Mouse (Mus musculus): ENCODE results near the gene Thrap3. TPM values are rescaled to one million over a fixed set of nuclear protein-coding genes. Genes with fewer than 3 reads are reported as not detected.
A peak's percentile ranks its signal among the peaks of the same experiment; 100 is the strongest.

Thrap3 gene
- 211 and 232 TPM in 2 replicates for polyA plus RNA-seq (2014; fragmentation: Nextera tagmentation; extraction: Ambion mirVana)

DNA sequence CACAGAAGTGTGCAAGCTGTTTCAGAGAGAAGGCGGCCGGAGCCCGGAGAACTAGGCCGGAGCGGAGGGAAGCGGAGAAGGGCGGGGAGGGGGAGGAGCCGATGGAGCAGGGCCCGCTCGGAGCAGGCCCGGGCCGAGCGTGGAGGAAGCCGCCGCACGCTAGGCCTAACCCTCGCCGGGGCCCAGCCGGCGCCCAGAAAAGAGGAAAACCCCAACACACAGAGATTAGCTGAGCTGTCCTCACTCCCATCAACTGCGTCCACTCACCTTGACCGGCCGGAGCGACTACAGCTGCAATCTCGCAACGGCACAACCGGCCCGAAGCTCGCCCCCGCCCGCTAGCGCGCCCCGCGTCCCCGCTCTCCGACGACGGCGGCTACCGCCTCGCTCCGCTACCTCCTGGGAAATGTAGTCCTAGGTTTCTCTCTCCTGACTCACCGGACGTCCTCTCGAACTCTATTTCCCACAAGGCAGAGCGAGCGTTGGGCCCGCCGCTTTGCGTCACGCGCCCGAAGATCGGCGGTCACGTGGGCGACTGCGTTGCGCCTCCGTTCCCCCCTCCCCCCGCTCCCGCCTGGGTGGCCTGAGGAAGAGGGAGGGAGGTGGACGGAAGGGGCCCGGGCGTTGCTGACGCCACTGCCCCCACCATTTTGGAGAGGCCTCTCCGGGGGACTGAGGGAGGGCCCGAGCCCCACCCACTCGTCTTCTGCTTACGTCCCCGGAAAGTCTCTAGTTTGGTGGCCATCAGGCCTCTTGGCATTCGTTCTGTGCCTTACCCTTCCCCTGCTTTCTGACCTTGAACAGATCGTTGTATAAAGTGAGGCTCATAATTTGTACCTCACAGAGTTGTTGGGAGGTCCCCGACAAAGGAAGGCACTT lies at the start of gene Thrap3:
Thrap3 (minus strand) TSS at position 458 of the 879 bp plus-strand sequence.
- no peaks in the 10 kb centered on the region for H3K4me1 ChIP-seq (ENCODE audit: control insufficient read depth, insufficient read depth, low read length)
- WGBS = under 1% methylated on average over 72 of the region's 75 CpGs
- peak; percentile 99 for DNase-seq (ENCODE audit: low spot score)
- no peaks in the 10 kb centered on the region for H3K9me3 ChIP-seq (replicated peaks; ENCODE audit: control insufficient read depth, low read length)
- peak within 1 kb of the TSS; percentile 55 for H3K4me2 ChIP-seq (ENCODE audit: low read depth, low read length)
- peak; percentile 98 for ATAC-seq (replicated peaks; ENCODE audit: insufficient number of reproducible peaks, low FRiP score, low TSS enrichment, low read depth)
- H3K27me3 ChIP-seq (ENCODE audit: control insufficient read depth, insufficient read depth, low read length) = no peaks in the 10 kb centered on the region
- peak within 1 kb of the TSS; percentile 90 for H3K9ac ChIP-seq (replicated peaks; ENCODE audit: low read length)
- peak within 1 kb of the TSS; percentile 93 for H3K27ac ChIP-seq (replicated peaks; ENCODE audit: low read depth, low read length)
- no peaks in the 10 kb centered on the region for H3K36me3 ChIP-seq (replicated peaks; ENCODE audit: control insufficient read depth, insufficient read depth, low read depth, low read length)
- peak within 1 kb of the TSS; percentile 75 for H3K4me3 ChIP-seq (ENCODE audit: low read depth, low read length)

DNA sequence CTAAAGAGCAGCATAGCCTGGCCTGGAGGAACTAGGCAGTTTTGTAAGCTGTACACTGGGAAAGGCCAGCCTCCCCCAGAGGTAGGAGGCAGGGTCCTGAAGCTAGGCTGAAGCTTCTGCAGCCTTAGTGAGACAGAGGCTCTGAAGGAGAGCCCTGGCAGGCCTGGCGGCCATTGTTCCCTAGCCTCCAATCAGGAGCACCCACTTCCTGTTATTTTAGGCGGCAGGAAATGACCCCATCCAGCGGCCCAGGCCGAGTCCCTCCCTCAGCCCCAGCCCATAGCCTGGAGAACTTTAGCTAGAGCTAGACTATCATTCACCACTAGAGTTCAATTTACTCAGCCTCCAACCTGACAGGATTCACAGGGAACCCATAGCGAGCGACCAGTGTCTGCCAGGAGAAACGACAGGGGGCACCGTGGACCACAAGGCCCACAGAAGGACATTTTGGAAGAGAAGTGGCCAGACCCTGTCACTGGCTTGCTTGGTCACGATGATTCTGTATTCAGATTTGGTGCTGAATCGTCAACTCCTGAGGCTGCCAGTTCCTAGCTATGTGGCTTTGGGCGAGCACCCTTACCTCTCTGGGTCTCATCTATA lies 49.2 kb upstream of the Thrap3 start:
- Histone ChIP-seq H3K4me3 (ENCODE audit: low read depth, low read length) (no peak overlapping the region), H3K36me3 (replicated peaks; ENCODE audit: control insufficient read depth, insufficient read depth, low read depth, low read length) (no peaks in the 10 kb centered on the region), H3K4me1 (ENCODE audit: control insufficient read depth, insufficient read depth, low read length) (peaks cover 20% of the 10 kb centered on the region), H3K27me3 (ENCODE audit: control insufficient read depth, insufficient read depth, low read length) (no peaks in the 10 kb centered on the region), H3K9ac (replicated peaks; ENCODE audit: low read length) (no peak overlapping the region; the same call in 1 of the 2 replicates), H3K9me3 (replicated peaks; ENCODE audit: control insufficient read depth, low read length) (no peaks in the 10 kb centered on the region), H3K27ac (replicated peaks; ENCODE audit: low read depth, low read length) (no peak overlapping the region), H3K4me2 (ENCODE audit: low read depth, low read length) (no peak overlapping the region; the same call in 1 of the 2 replicates)
- ATAC-seq (replicated peaks; ENCODE audit: insufficient number of reproducible peaks, low FRiP score, low TSS enrichment, low read depth) (no peak), DNase-seq (ENCODE audit: low spot score) (peak; percentile 51)
- WGBS = 53% methylated on average over 11 of the region's 11 CpGs

DNA sequence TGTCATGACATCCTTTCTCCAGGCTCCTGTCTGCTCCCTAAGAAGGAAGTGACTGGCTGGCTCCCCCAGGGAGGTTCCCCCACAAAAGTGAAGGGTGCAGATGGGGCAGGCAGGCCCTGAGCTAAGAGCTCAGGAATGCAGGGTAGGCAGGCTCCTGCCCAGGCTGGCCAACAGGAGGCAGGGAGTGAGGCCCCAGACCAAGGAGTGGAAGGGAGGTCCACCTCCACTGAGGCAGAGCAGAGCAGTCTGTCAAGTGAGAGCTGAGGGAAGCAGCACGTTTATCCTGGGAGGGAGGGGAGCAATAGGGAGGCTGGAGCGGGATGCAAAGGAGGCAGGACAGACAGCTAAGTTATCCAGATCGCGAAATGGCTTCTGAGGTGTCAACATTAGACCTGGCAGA lies 48.1 kb upstream of the Thrap3 start:
- no peaks in the 10 kb centered on the region for H3K27me3 ChIP-seq (ENCODE audit: control insufficient read depth, insufficient read depth, low read length)
- peaks cover 20% of the 10 kb centered on the region for H3K4me1 ChIP-seq (ENCODE audit: control insufficient read depth, insufficient read depth, low read length)
- no peaks in the 10 kb centered on the region for H3K9me3 ChIP-seq (replicated peaks; ENCODE audit: control insufficient read depth, low read length)
- WGBS = 59% methylated on average over 4 of the region's 4 CpGs
- H3K4me3 ChIP-seq (ENCODE audit: low read depth, low read length) = no peak overlapping the region
- H3K36me3 ChIP-seq (replicated peaks; ENCODE audit: control insufficient read depth, insufficient read depth, low read depth, low read length) = no peaks in the 10 kb centered on the region; the same call in 1 of the 2 replicates
- ATAC-seq (replicated peaks; ENCODE audit: insufficient number of reproducible peaks, low FRiP score, low TSS enrichment, low read depth) (no peak), DNase-seq (ENCODE audit: low spot score) (no peak)
- no peak overlapping the region for H3K9ac ChIP-seq (replicated peaks; ENCODE audit: low read length)
- H3K27ac ChIP-seq (replicated peaks; ENCODE audit: low read depth, low read length) = no peak overlapping the region
- no peak overlapping the region for H3K4me2 ChIP-seq (ENCODE audit: low read depth, low read length)

DNA sequence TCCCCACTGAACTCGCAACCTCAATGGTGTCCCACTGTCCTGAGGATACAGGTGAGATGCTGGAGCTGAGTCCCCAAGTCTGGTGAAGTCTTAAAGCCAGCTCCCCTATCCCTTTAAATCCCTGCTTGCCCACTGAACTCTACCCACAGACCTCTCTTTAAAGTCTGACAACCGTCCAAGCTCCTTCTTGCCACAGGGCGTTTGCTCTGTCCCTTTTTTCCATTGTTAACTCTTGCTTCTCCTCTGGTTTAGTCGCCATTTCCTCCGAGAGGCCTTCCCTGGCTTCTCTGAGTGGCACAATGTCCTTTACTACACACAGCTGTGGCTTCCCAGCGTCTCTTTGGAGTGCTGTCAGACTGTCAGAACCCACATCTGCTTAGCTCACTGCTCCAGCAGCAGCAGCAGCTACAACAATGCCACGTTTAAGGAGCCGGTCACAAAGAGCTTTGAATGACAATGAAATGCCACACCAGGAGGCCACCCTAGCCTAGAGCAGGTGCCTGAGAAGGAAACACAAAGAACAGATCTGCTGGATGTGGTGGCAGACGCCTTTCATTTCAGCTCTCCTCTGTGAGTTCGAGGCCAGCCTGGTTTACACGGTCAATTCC lies 45.8 kb upstream of the Thrap3 start:
- no peak overlapping the region for H3K27ac ChIP-seq (replicated peaks; ENCODE audit: low read depth, low read length)
- DNase-seq (ENCODE audit: low spot score) = peak; percentile 26
- WGBS = 29% methylated on average over 11 of the region's 11 CpGs
- no peaks in the 10 kb centered on the region for H3K9me3 ChIP-seq (replicated peaks; ENCODE audit: control insufficient read depth, low read length)
- H3K4me1 ChIP-seq (ENCODE audit: control insufficient read depth, insufficient read depth, low read length) = peaks cover 11% of the 10 kb centered on the region
- no peak overlapping the region for H3K4me2 ChIP-seq (ENCODE audit: low read depth, low read length)
- no peaks in the 10 kb centered on the region for H3K27me3 ChIP-seq (ENCODE audit: control insufficient read depth, insufficient read depth, low read length)
- H3K4me3 ChIP-seq (ENCODE audit: low read depth, low read length) = no peak overlapping the region
- no peak for ATAC-seq (replicated peaks; ENCODE audit: insufficient number of reproducible peaks, low FRiP score, low TSS enrichment, low read depth)
- no peak overlapping the region for H3K9ac ChIP-seq (replicated peaks; ENCODE audit: low read length)
- H3K36me3 ChIP-seq (replicated peaks; ENCODE audit: control insufficient read depth, insufficient read depth, low read depth, low read length) = no peaks in the 10 kb centered on the region; the same call in 1 of the 2 replicates

DNA sequence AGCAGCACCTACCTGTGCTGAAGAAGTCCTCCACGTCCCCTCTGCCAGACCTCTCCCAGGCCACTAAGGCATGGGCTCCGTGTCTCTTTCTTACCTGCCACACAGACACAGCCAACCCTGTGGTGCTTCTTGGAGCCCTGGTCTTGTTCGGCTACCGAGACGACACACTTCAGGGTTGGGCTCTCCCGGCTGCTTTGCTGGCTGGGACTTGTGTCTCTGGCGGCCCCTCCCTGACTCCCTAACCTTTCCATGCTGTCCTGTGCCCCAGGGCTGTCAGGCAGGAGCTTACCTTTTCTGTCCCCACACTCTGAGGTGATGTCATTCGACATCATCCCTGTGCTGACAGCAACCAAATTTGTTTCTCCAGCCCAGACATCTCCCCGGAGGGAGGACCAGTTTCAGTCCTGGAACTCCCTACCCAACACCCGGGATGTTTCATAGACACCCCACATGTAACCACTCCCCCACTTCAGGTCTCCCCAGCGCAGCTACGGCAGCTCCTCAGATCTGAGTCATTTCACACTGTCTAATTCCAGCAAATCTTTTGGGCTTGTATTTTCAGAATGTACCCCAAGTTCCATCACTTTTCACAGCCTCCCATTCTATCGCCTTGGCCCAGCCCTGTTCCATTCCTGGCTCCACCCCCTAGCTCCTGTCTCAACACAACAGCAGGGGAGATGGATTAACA lies 43.8 kb upstream of the Thrap3 start:
- ATAC-seq (replicated peaks; ENCODE audit: insufficient number of reproducible peaks, low FRiP score, low TSS enrichment, low read depth) (no peak), DNase-seq (ENCODE audit: low spot score) (no peak)
- Histone ChIP-seq H3K4me1 (ENCODE audit: control insufficient read depth, insufficient read depth, low read length) (no peaks in the 10 kb centered on the region), H3K4me2 (ENCODE audit: low read depth, low read length) (no peak overlapping the region), H3K27ac (replicated peaks; ENCODE audit: low read depth, low read length) (no peak overlapping the region), H3K4me3 (ENCODE audit: low read depth, low read length) (no peak overlapping the region), H3K9ac (replicated peaks; ENCODE audit: low read length) (no peak overlapping the region), H3K9me3 (replicated peaks; ENCODE audit: control insufficient read depth, low read length) (no peaks in the 10 kb centered on the region), H3K36me3 (replicated peaks; ENCODE audit: control insufficient read depth, insufficient read depth, low read depth, low read length) (peaks cover 6% of the 10 kb centered on the region), H3K27me3 (ENCODE audit: control insufficient read depth, insufficient read depth, low read length) (no peaks in the 10 kb centered on the region)
- WGBS = 80% methylated on average over 13 of the region's 13 CpGs

DNA sequence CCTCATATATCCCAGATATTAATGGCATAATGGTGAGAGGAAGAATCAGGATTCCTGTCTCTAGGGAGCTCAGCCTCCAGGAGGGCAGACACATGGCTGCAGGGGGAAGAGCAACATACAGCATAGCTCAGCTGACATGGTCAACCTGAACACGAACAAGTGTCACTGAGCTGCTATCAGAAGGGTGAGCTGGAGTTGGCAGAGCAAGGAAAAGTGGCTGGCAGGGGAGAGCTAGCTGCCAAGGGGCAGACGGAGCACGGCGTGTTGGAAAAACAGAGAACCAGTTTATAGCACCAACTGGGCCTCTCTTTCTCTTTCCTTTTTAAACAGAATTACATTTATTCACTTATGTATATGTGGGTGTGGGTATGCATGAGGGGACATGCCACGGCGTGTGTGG lies 40.0 kb upstream of the Thrap3 start:
- no peaks in the 10 kb centered on the region for H3K9me3 ChIP-seq (replicated peaks; ENCODE audit: control insufficient read depth, low read length)
- WGBS = 92% methylated on average over 6 of the region's 6 CpGs
- peaks cover 14% of the 10 kb centered on the region for H3K36me3 ChIP-seq (replicated peaks; ENCODE audit: control insufficient read depth, insufficient read depth, low read depth, low read length)
- ATAC-seq (replicated peaks; ENCODE audit: insufficient number of reproducible peaks, low FRiP score, low TSS enrichment, low read depth) = no peak
- no peak overlapping the region for H3K4me2 ChIP-seq (ENCODE audit: low read depth, low read length)
- H3K27me3 ChIP-seq (ENCODE audit: control insufficient read depth, insufficient read depth, low read length) = no peaks in the 10 kb centered on the region
- DNase-seq (ENCODE audit: low spot score) = no peak
- no peak overlapping the region for H3K27ac ChIP-seq (replicated peaks; ENCODE audit: low read depth, low read length)
- no peak overlapping the region for H3K4me3 ChIP-seq (ENCODE audit: low read depth, low read length)
- no peaks in the 10 kb centered on the region for H3K4me1 ChIP-seq (ENCODE audit: control insufficient read depth, insufficient read depth, low read length)
- no peak overlapping the region for H3K9ac ChIP-seq (replicated peaks; ENCODE audit: low read length)

DNA sequence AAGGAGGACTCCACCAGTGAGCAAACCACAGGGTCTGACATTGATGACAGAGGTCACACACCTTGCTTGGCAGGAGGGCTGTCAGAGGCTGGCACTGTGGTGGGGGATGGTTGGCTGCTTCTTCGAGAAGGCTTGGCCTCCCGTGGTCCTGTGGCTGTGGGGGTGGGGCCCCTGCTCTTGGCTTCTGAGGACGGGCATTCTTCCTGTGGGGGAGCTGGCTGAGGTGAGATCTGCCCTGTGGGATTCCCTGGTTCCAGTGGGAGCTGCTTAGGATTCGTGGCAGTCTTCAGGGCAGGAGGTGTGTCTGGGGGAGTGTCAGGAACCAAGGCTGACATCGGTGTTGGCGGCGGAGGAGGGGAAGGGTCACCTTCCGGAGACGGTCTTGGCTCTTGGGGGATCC lies 39.4 kb upstream of the Thrap3 start:
- no peak overlapping the region for H3K9ac ChIP-seq (replicated peaks; ENCODE audit: low read length)

More for the DNA sequence above, 39.4 kb upstream of the Thrap3 start:
- WGBS = 53% methylated on average over 9 of the region's 9 CpGs
- H3K4me2 ChIP-seq (ENCODE audit: low read depth, low read length) = no peak overlapping the region
- ATAC-seq (replicated peaks; ENCODE audit: insufficient number of reproducible peaks, low FRiP score, low TSS enrichment, low read depth) (no peak), DNase-seq (ENCODE audit: low spot score) (no peak)
- no peak overlapping the region for H3K27ac ChIP-seq (replicated peaks; ENCODE audit: low read depth, low read length)
- H3K36me3 ChIP-seq (replicated peaks; ENCODE audit: control insufficient read depth, insufficient read depth, low read depth, low read length) = peaks cover 16% of the 10 kb centered on the region
- H3K4me1 ChIP-seq (ENCODE audit: control insufficient read depth, insufficient read depth, low read length) = no peaks in the 10 kb centered on the region
- no peaks in the 10 kb centered on the region for H3K27me3 ChIP-seq (ENCODE audit: control insufficient read depth, insufficient read depth, low read length)
- no peaks in the 10 kb centered on the region for H3K9me3 ChIP-seq (replicated peaks; ENCODE audit: control insufficient read depth, low read length)
- no peak overlapping the region for H3K4me3 ChIP-seq (ENCODE audit: low read depth, low read length)

All from embryonic facial prominence, embryonic 11.5 days (tissue).